Mouse (Mus musculus) adrenal gland, adult 8-10 months (tissue): ENCODE data around the gene Echs1. TPM values are rescaled to one million over a fixed set of nuclear protein-coding genes. Genes with fewer than 3 reads are reported as not detected.
"Not testable (repeated sequence)": the region's sequence is repeated elsewhere in the genome, so short reads cannot be mapped to it uniquely, and the experiment has no call there.

ENCODE experiments used
- DNase-seq: peaks from one replicate; pipeline ENCODE4 v3.0.0; 2022
- total RNA-seq, 4 experiments: library from RNA; stranded (reverse); gene quantifications; 2 replicates each; pipeline ENCODE4 v1.2.4; 2022

Echs1 gene
- 100 to 1,000 TPM; 229 to 495 (median 382) TPM for total RNA-seq

- peak; percentile 93 for DNase-seq
These were observed at the start of gene Echs1 for GRCm38 (mm10) chr7:140116329-140117054. TSS of gene Echs1 (minus strand) at chr7:140116476.

- DNase-seq: no peak
These were observed 48.4 kb upstream of the Echs1 start, which contains the start of gene Olfr522 for GRCm38 (mm10) chr7:140164664-140165063. TSS of gene Olfr522 (minus strand) at chr7:140164764.

- DNase-seq: no peak
These were observed 44.1 kb upstream of the Echs1 start for GRCm38 (mm10) chr7:140160363-140160762.

GRCm38 (mm10) chr7:140154218-140154927, 38.1 kb upstream of the Echs1 start, which contains the start of gene Sprn:
TSS of gene Sprn (minus strand) at chr7:140154877.
- DNase-seq: no peak

GRCm38 (mm10) chr7:140153829-140154217, 37.5 kb upstream of the Echs1 start:
- DNase-seq: no peak

- no peak for DNase-seq
These were observed 37.1 kb upstream of the Echs1 start for GRCm38 (mm10) chr7:140153383-140153782.

GRCm38 (mm10) chr7:140144550-140144949, 28.3 kb upstream of the Echs1 start:
- DNase-seq: no peak

GRCm38 (mm10) chr7:140141350-140141749, 25.1 kb upstream of the Echs1 start:
- DNase-seq: peak; percentile 52

- DNase-seq: no peak
These were observed 21.7 kb upstream of the Echs1 start for GRCm38 (mm10) chr7:140138021-140138310.

GRCm38 (mm10) chr7:140137135-140138020, 21.1 kb upstream of the Echs1 start, which contains the start of gene Mtg1:
TSS of gene Mtg1 (plus strand) at chr7:140137564.
- peak; percentile 92 for DNase-seq

GRCm38 (mm10) chr7:140135106-140135770, 19.0 kb upstream of the Echs1 start:
- peak; percentile 29 for DNase-seq

- not testable (repeated sequence) for DNase-seq
These were observed 17.8 kb upstream of the Echs1 start for GRCm38 (mm10) chr7:140134033-140134432.

GRCm38 (mm10) chr7:140132184-140132583, 15.9 kb upstream of the Echs1 start:
- DNase-seq: not testable (repeated sequence)

- no peak for DNase-seq
These were observed 11.6 kb upstream of the Echs1 start for GRCm38 (mm10) chr7:140127911-140128310.

GRCm38 (mm10) chr7:140126934-140127333, 10.7 kb upstream of the Echs1 start:
- no peak for DNase-seq

- DNase-seq: no peak
These were observed 9.7 kb upstream of the Echs1 start for GRCm38 (mm10) chr7:140126022-140126350.

- peak; percentile 93 for DNase-seq
These were observed 9.2 kb upstream of the Echs1 start for GRCm38 (mm10) chr7:140125278-140126021.

GRCm38 (mm10) chr7:140124382-140124781, 8.1 kb upstream of the Echs1 start:
- no peak for DNase-seq

GRCm38 (mm10) chr7:140122765-140123164, 6.5 kb upstream of the Echs1 start:
- DNase-seq: no peak

- DNase-seq: no peak
These were observed 5.1 kb upstream of the Echs1 start for GRCm38 (mm10) chr7:140121338-140121910.

- no peak for DNase-seq
These were observed 4.2 kb upstream of the Echs1 start for GRCm38 (mm10) chr7:140120484-140120883.
